Mouse (Mus musculus) MEL (cell line): ENCODE measurements at regions not wholly inside any gene's neighbourhood (a gene's known extent, or its start where the extent isn't known, plus 50 kb on each side); places are given as distances from the start of the nearest gene placed in this dataset.

Source experiments
- HCFC1 ChIP-seq: IDR thresholded peaks from 2 replicates; pipeline ENCODE4 v1.6.1; 2012; ENCODE audit warnings: low read depth, mild to moderate bottlenecking, inconsistent platforms, low read length, improper control_type of control experiment, moderate library complexity
- MAZ ChIP-seq: IDR thresholded peaks from 2 replicates; pipeline ENCODE4 v1.6.1; 2012; ENCODE audit warnings: low read depth, mild to moderate bottlenecking, inconsistent platforms, low read length, improper control_type of control experiment

DNA sequence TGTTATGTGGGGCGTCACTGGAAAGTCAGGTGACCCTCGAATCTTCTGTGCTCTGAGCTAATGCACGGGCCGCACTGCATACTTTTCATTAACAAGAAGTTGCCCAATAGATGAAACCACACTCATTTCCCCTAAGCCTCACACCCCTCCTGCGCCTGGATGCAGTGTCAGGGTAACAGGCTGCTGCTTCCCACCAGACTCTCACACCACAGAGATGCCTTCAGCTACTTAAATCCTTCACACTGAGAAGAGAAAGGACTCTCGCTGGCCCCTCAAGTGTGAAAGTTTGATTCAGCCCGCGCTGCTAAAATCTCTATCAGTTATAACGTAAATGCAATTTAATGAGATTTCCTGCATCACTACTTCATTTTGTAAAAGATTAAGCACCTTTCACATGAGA lies 54.5 kb upstream of the Ednrb start:
- TF ChIP-seq MAZ = no peak
- TF ChIP-seq HCFC1 = no peak
